Mouse (Mus musculus) megakaryocyte, embryonic 14.5 days (primary cell): ENCODE measurements around the gene Pltp.

Experiments used
- FLI1 ChIP-seq: IDR thresholded peaks from 2 replicates; pipeline ENCODE4 v1.6.1; 2012; ENCODE audit warnings: low read length, inconsistent platforms, mixed read lengths
- GATA1 ChIP-seq: IDR thresholded peaks from 3 replicates; pipeline ENCODE4 v1.6.1; 2012; ENCODE audit warnings: mixed read lengths, low read length, inconsistent platforms, borderline replicate concordance

DNA sequence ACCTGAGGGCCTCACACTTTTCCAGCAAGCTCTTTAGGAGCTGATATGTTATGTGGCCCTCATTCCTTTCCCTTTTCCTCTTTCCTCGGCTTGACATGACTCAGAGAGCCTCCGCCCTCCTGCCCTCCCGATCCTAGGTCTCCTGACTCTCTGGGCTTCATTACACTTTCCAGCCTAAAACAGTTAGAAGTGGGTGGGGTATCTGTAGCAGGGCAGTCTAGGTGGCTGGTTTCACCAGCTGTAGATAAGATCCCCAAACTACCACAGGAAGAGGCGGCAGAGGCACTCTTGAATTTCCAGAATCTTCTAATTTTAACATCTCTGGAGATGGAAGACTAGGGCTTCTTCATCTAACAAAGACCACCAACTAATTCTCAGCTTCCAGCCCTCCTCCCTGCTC lies 7.1 kb upstream of the Pltp start:
- TF ChIP-seq GATA1 = no peak
- TF ChIP-seq FLI1 = no peak
